Mouse (Mus musculus): ENCODE results near the gene Tmbim6.
"Not testable (repeated sequence)": the region's sequence is repeated elsewhere in the genome, so short reads cannot be mapped to it uniquely, and the experiment has no call there.

The Tmbim6 gene

GRCm38 (mm10) chr15:99376240-99376639 is 16.4 kb upstream of the Tmbim6 start:
- in situ Hi-C loops (cut with MboI; ENCODE audit: low sequenced_read_pairs): no loop called here

- in situ Hi-C loops (cut with MboI; ENCODE audit: low sequenced_read_pairs): no loop called here
Observed at GRCm38 (mm10) chr15:99382893-99383292, 9.8 kb upstream of the Tmbim6 start.

GRCm38 (mm10) chr15:99384071-99384470 is 8.6 kb upstream of the Tmbim6 start:
- in situ Hi-C loops (cut with MboI; ENCODE audit: low sequenced_read_pairs): no loop called here

- in situ Hi-C loops (cut with MboI; ENCODE audit: low sequenced_read_pairs): not testable (repeated sequence)
Observed at GRCm38 (mm10) chr15:99386110-99386509, 6.6 kb upstream of the Tmbim6 start.

- in situ Hi-C loops (cut with MboI; ENCODE audit: low sequenced_read_pairs): no loop called here
Observed at GRCm38 (mm10) chr15:99386796-99387195, 5.9 kb upstream of the Tmbim6 start.

- in situ Hi-C loops (cut with MboI; ENCODE audit: low sequenced_read_pairs): no loop called here
Observed at GRCm38 (mm10) chr15:99387976-99388375, 4.7 kb upstream of the Tmbim6 start.

- in situ Hi-C loops (cut with MboI; ENCODE audit: low sequenced_read_pairs): no loop called here
Observed at GRCm38 (mm10) chr15:99390472-99391401, 1.9 kb upstream of the Tmbim6 start.

GRCm38 (mm10) chr15:99391975-99392374 is 707 bp upstream of the Tmbim6 start:
- in situ Hi-C loops (cut with MboI; ENCODE audit: low sequenced_read_pairs): no loop called here

- in situ Hi-C loops (cut with MboI; ENCODE audit: low sequenced_read_pairs): no loop called here
Observed at GRCm38 (mm10) chr15:99393386-99394252, 937 bp downstream of the Tmbim6 start.

GRCm38 (mm10) chr15:99396462-99396861 is 3.8 kb downstream of the Tmbim6 start:
- in situ Hi-C loops (cut with MboI; ENCODE audit: low sequenced_read_pairs): no loop called here

- in situ Hi-C loops (cut with MboI; ENCODE audit: low sequenced_read_pairs): no loop called here
Observed at GRCm38 (mm10) chr15:99396875-99397274, 4.2 kb downstream of the Tmbim6 start.

- in situ Hi-C loops (cut with MboI; ENCODE audit: low sequenced_read_pairs): no loop called here
Observed at GRCm38 (mm10) chr15:99397622-99398021, 4.9 kb downstream of the Tmbim6 start.

- in situ Hi-C loops (cut with MboI; ENCODE audit: low sequenced_read_pairs): no loop called here
Observed at GRCm38 (mm10) chr15:99399503-99400245, 7.0 kb downstream of the Tmbim6 start.

GRCm38 (mm10) chr15:99400602-99401001 is 7.9 kb downstream of the Tmbim6 start:
- in situ Hi-C loops (cut with MboI; ENCODE audit: low sequenced_read_pairs): no loop called here

GRCm38 (mm10) chr15:99403159-99403889 is 10.6 kb downstream of the Tmbim6 start:
- in situ Hi-C loops (cut with MboI; ENCODE audit: low sequenced_read_pairs): no loop called here

- in situ Hi-C loops (cut with MboI; ENCODE audit: low sequenced_read_pairs): no loop called here
Observed at GRCm38 (mm10) chr15:99405150-99405549, 12.5 kb downstream of the Tmbim6 start.

- in situ Hi-C loops (cut with MboI; ENCODE audit: low sequenced_read_pairs): no loop called here
Observed at GRCm38 (mm10) chr15:99406986-99407570, 14.4 kb downstream of the Tmbim6 start.

- in situ Hi-C loops (cut with MboI; ENCODE audit: low sequenced_read_pairs): no loop called here
Observed at GRCm38 (mm10) chr15:99408845-99409244, 16.2 kb downstream of the Tmbim6 start.

- in situ Hi-C loops (cut with MboI; ENCODE audit: low sequenced_read_pairs): no loop called here
Observed at GRCm38 (mm10) chr15:99411747-99412146, 19.1 kb downstream of the Tmbim6 start.

GRCm38 (mm10) chr15:99415793-99416192 is 23.1 kb downstream of the Tmbim6 start:
- in situ Hi-C loops (cut with MboI; ENCODE audit: low sequenced_read_pairs): no loop called here

Data from CH12F3 (cell line).